Mouse (Mus musculus) thymus, postnatal 0 days (tissue): ENCODE data around the gene Ctnnd2. TPM values are rescaled to one million over a fixed set of nuclear protein-coding genes. Genes with fewer than 3 reads are reported as not detected.

Experiments
- DNase-seq: peaks from one replicate; pipeline ENCODE4 v3.0.0-alpha.2; 2015; ENCODE audit warnings: low spot score
- polyA plus RNA-seq: library from polyadenylated mRNA; unstranded; fragments of >200 nt; fragmentation: Nextera tagmentation; extraction: Ambion mirVana; gene quantifications from 2 replicates; pipeline ENCODE4 v1.2.1, GENCODE M21; 2015

The Ctnnd2 gene
- polyA plus RNA-seq, 1 experiment from 2014 or later = 2.2 TPM

DNA sequence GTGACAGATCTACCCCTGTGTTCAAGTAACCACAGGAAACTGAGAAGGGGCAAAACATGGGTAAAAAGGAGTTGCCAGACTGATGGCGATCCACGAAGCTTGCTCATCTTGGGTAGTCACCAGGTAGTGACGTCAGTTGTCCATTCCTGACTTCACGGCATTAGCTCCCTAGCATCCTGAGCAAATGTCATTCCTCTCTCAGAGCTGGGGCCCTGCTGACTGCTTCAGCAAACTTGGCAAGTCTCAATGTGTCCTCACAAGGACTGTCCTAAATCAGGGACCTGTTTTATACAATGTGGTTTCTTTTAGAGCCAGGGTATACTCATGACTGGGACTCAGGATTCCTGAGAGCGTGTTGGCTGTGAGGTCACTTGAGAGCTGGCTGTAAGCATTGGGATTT, 468.3 kb downstream of the Ctnnd2 start:
- DNase-seq = no peak

- no peak for DNase-seq
Observed at GRCm38 (mm10) chr15:30645688-30646087, 473.3 kb downstream of the Ctnnd2 start.

- DNase-seq = no peak
Observed at GRCm38 (mm10) chr15:30646501-30647431, 474.4 kb downstream of the Ctnnd2 start.

DNA sequence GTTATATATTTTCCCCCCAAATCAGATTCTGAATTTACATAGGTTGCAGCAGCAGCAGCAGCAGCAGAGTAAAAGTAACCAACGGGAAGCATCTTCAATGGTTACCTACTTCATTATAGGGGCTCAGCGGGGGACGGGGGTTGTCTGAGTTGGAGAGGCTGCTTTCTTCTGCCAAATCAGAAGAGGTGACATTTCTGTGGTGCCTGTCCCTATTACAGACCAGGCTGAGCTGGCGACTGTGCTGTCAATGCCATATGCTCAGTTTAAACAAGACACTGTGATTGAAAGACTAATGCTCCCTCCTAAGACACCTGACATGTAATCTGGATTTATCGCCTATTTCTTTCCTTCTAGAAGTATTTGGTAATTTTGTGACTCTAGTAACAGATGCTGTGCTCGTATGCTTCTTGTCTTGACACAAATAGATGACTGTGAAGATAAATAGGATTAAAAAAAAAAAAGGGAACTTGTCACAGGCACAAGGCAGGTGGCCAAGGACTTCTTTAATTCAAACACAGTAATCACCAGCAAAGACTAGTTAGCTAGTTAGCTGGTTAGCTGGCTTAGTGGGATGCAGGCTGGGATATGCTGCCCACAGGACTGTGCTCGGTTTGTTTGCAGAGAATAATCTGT, 475.4 kb downstream of the Ctnnd2 start:
- no peak for DNase-seq

GRCm38 (mm10) chr15:30649964-30650363, 477.6 kb downstream of the Ctnnd2 start:
- DNase-seq = no peak

- no peak for DNase-seq
Observed at GRCm38 (mm10) chr15:30655433-30655832, 483.0 kb downstream of the Ctnnd2 start.

- no peak for DNase-seq
Observed at GRCm38 (mm10) chr15:30657588-30657987, 485.2 kb downstream of the Ctnnd2 start.

DNA sequence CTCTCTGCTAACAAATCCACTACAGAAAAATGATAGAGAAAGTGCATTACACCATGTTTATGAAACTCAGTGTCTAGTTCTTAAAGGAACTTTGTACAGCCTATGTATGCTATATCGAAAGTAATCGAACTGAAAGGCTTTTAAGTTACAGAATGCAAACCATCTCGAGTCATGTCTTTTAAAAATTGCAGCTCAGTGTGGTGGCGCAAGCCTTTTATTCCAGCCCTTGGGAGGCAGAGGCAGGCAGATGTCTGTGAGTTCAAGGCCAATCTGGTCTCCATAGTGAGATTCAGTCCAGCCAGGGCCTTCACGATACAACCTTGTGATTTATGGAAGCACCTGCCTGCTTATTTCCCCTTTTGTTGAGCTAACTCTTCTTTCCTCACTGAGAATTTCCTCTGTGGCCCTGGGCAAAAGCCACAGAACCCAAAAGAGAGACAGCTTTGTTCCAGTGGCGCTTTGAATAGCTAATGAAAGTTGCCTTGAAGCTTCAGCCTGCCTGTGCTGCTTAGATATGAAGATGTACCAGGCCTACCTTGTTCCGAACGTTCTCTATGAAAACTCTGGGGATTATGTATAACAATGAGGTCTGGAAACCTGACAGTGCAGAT, 488.3 kb downstream of the Ctnnd2 start:
- no peak for DNase-seq

GRCm38 (mm10) chr15:30661689-30662422, 489.5 kb downstream of the Ctnnd2 start:
- no peak for DNase-seq

- DNase-seq = no peak
Observed at GRCm38 (mm10) chr15:30667819-30668587, 495.6 kb downstream of the Ctnnd2 start.

DNA sequence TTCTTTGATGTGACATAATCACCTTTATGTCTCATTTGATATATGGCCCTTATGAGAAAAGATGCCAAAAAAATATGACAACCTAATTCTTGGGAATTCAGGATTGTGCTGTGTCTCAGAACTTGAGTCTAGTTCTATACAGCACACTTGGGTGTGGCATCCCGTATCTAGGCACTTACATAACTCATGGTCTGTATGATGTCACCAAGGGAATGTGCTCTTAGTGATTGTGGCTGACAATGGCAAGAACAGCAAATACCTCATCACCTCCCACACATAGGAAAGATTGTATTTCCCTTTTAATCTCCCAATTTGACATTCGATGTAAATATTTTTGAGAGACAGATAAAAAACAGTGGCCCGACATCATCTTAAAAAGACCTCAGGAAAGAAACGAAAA, 509.5 kb downstream of the Ctnnd2 start:
- no peak for DNase-seq

GRCm38 (mm10) chr15:30682360-30683119, 510.1 kb downstream of the Ctnnd2 start:
- DNase-seq = no peak

DNA sequence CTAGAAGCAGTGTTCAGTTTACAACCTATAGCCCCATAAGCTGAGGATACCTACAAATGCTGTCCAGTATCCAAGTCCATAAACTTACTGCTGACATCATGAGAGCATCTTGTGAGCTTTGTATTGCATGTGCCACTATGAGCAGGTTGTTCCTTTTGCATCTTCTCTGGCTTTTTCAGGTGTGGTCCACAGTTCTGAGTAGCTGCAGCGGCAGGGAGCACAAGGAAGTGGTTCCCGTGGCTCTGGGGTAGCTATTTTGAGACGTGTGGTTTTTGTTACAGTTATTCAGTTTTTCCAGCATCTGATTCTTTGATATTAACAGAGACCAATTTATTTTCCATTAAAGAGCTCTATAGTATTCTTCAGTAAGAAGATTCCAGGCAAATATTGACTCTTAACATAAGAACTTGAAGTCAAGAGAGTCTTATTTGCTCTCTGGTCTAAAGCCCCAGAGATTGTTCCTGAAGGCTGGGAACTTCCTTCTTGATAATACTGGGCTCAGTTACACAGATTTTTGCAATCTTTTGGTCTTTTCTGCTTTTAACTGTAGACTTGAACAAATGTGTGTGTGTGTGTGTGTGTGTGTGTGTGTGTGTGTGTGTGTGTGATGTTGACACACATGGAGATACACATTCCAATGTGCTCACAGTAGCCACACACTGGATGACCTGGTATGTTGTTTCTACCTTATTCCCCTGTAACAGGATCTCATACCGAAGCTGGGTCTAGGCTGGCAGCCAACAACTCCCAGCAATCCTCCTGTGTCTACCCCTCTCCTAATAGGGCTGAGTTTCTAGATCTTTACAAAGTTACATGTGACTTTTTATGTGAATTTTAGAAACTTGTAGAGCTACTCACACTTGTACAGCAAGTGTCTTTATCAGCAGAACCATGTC, 514.1 kb downstream of the Ctnnd2 start:
- DNase-seq = peak; percentile 5

GRCm38 (mm10) chr15:30693754-30694205, 521.4 kb downstream of the Ctnnd2 start:
- peak; percentile 12 for DNase-seq

GRCm38 (mm10) chr15:30694286-30694685, 521.9 kb downstream of the Ctnnd2 start:
- DNase-seq = no peak

DNA sequence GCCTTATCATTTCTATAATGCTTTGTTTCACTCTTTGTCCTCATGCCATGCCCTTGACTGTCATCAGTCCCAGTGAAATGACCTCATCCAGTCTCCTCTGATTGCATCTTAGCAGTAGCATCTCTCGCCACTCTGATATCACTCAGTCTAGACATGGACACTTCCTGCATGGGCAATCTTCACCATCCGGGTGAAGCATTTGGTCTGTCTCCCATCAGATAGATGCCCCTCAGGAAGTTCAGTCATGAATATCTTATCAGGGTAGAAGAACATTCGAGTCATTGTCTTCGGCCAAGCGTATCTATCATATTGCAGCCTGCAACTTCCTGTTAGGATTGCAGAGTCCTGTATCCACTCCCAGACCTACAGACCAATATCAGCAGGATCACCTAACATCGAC, 523.5 kb downstream of the Ctnnd2 start:
- DNase-seq = no peak

- no peak for DNase-seq
Observed at GRCm38 (mm10) chr15:30697356-30697755, 525.0 kb downstream of the Ctnnd2 start.

DNA sequence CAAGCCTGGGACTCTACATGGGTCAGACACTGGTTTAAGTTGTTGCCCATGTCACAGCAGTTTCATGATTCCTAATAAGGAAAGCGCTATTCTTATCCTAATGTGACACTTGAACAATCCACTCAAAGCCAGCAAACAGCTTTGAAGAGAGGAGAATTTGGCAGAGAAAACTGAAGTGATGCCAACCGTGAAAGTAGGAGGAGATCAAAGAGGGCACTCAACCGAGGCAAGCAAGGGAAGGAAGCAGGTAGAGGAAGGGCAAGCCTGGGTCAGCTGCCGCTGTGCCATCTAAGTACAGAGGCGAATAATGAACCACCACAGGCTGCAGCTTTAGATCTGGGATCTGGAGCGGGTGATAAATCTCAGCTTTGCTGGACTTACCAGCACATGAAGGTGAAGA, 528.4 kb downstream of the Ctnnd2 start:
- DNase-seq = no peak

DNA sequence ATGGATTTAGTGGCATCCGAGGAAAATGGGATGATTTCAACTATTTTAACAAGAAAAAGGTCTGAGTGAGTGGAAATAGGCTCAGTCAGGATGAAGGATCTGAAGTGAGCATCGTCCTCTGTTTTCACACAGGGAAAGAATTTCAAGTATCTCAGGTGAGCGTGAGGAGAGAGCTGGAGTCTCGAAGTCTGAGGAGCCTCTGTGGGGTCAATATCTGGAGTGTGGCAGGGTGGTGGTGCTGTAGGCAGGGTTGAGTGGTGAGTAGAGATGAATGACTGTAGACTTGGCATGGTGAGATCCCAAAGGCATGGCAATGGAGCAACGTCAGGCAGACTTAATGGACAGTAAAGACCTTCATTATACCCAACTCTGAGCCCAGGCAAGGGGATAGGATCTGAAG, 529.2 kb downstream of the Ctnnd2 start:
- no peak for DNase-seq
